In the genomic region with DNA sequence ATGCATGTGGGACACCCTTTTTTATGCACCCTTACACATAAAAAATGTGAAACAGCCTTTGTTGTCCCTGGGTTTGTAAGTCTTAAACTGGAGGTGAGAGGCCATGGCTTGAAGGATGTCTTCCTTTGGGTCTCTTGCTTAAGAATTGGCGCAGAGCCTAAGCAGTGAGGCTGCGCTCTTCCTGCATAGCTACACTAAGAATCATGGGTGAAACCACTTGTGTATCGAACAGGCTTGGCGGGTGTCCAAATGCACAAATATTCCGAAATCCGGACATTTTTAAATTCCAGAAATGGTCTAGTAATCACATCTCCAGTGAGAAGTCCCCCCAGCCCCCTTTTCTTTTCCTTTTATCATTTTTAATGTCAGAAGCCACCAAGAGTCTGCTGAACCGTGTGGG, we compare ENCODE assay signal across 38 mouse cellular contexts. TPM values are rescaled to one million over a fixed set of nuclear protein-coding genes. Genes with fewer than 3 reads are reported as not detected.
DNase-seq lines count a peak whose midpoint lies in the region; ATAC-seq and TF ChIP-seq lines count a peak whose summit lies in the region.
"Had no signal": no experiment of that assay in that cellular context is flagged by ENCODE, and none has a peak within 500 bp of the region (broad histone marks: within the 10 kb centered on the region; RNA-seq: fewer than 3 reads in every experiment).

No protein-coding gene starts in this region.

- no peaks in the 10 kb centered on the region for H3K27me3 ChIP-seq in kidney, postnatal 0 days (ENCODE audit: insufficient read depth, low read length)
- H3K27me3 ChIP-seq in kidney, embryonic 16.5 days (ENCODE audit: insufficient read depth, low read length): no peaks in the 10 kb centered on the region
- no peaks in the 10 kb centered on the region for H3K27me3 ChIP-seq in lung, embryonic 14.5 days (ENCODE audit: insufficient read depth, low read length)
- H3K27me3 ChIP-seq in liver, embryonic 12.5 days (replicated peaks): no peaks in the 10 kb centered on the region
- H3K27me3 ChIP-seq: forebrain, embryonic 15.5 days; hindbrain, embryonic 15.5 days; limb, embryonic 13.5 days; midbrain, embryonic 12.5 days; neural tube, embryonic 12.5 days; Patski had no signal

- ATAC-seq in kidney, postnatal 0 days (replicated peaks; ENCODE audit: low FRiP score, low read depth): no peak
- no peak for ATAC-seq in kidney, embryonic 16.5 days (ENCODE audit: low FRiP score, low TSS enrichment)
- ATAC-seq in lung, embryonic 14.5 days (ENCODE audit: insufficient read depth): no peak
- ATAC-seq in liver, embryonic 12.5 days: no peak
- ATAC-seq: forebrain, embryonic 15.5 days; liver, postnatal 0 days; Patski had no signal

- H3K9me3 ChIP-seq in kidney, postnatal 0 days (replicated peaks; ENCODE audit: low read length): no peaks in the 10 kb centered on the region
- H3K9me3 ChIP-seq in kidney, embryonic 16.5 days (ENCODE audit: low read length): no peaks in the 10 kb centered on the region
- no peaks in the 10 kb centered on the region for H3K9me3 ChIP-seq in lung, embryonic 14.5 days (ENCODE audit: low read depth, low read length)
- no peaks in the 10 kb centered on the region for H3K9me3 ChIP-seq in liver, embryonic 12.5 days (replicated peaks)
- H3K9me3 ChIP-seq: forebrain, embryonic 10.5 days; forebrain, embryonic 15.5 days; hindbrain, embryonic 10.5 days; hindbrain, embryonic 15.5 days; limb, embryonic 13.5 days; megakaryocyte, embryonic 14.5 days; midbrain, embryonic 12.5 days; neural tube, embryonic 12.5 days had no signal

- H3K4me2 ChIP-seq in kidney, postnatal 0 days (ENCODE audit: low read length): no peak overlapping the region
- H3K4me2 ChIP-seq in kidney, embryonic 16.5 days (replicated peaks; ENCODE audit: low read depth, low read length): no peak overlapping the region
- H3K4me2 ChIP-seq in lung, embryonic 14.5 days: no peak overlapping the region
- no peak overlapping the region for H3K4me2 ChIP-seq in liver, embryonic 12.5 days
- H3K4me2 ChIP-seq: forebrain, embryonic 15.5 days; hindbrain, embryonic 15.5 days; limb, embryonic 13.5 days; liver, embryonic 11.5 days; midbrain, embryonic 12.5 days; neural tube, embryonic 12.5 days had no signal

- 60% methylated on average over 7 of the region's 7 CpGs for WGBS in kidney, postnatal 0 days
- 66% methylated on average over 7 of the region's 7 CpGs for WGBS in kidney, embryonic 16.5 days
- 37% methylated on average over 7 of the region's 7 CpGs for WGBS in lung, embryonic 14.5 days
- WGBS in liver, embryonic 12.5 days (ENCODE audit: insufficient replicate concordance): 74% methylated on average over 7 of the region's 7 CpGs

- H3K4me3 ChIP-seq in kidney, postnatal 0 days (replicated peaks; ENCODE audit: low read depth, low read length): no peak overlapping the region
- H3K4me3 ChIP-seq in kidney, embryonic 16.5 days (ENCODE audit: low read length): no peak overlapping the region
- no peak overlapping the region for H3K4me3 ChIP-seq in lung, embryonic 14.5 days (ENCODE audit: low read depth, low read length)
- H3K4me3 ChIP-seq in liver, embryonic 12.5 days: no peak overlapping the region
- H3K4me3 ChIP-seq: forebrain, embryonic 10.5 days; forebrain, embryonic 15.5 days; hindbrain, embryonic 10.5 days; hindbrain, embryonic 15.5 days; limb, embryonic 13.5 days; megakaryocyte, embryonic 14.5 days; midbrain, embryonic 12.5 days; myocyte; neural tube, embryonic 12.5 days had no signal

- peaks cover 7% of the 10 kb centered on the region; the same call in 1 of the 2 replicates for H3K4me1 ChIP-seq in kidney, postnatal 0 days (replicated peaks; ENCODE audit: insufficient read depth, low read length)
- peaks cover 8% of the 10 kb centered on the region for H3K4me1 ChIP-seq in kidney, embryonic 16.5 days (ENCODE audit: insufficient read depth, low read length)
- H3K4me1 ChIP-seq in lung, embryonic 14.5 days (ENCODE audit: insufficient read depth): no peaks in the 10 kb centered on the region
- no peaks in the 10 kb centered on the region for H3K4me1 ChIP-seq in liver, embryonic 12.5 days

- peak; percentile 15 for DNase-seq in adrenal gland, postnatal 10 days
- DNase-seq in adrenal gland, adult 8-10 months: no peak
- DNase-seq in kidney, postnatal 0 days (ENCODE audit: low spot score): peak; percentile 40
- peak; percentile 73 for DNase-seq in lung, embryonic 14.5 days
- no peak for DNase-seq in lung, postnatal 4 days
- DNase-seq: cerebellum, adult 8-10 months; cerebellum, postnatal 25 days; gastrocnemius, postnatal 36 days; heart, postnatal 14 days; liver, postnatal 0 days; spleen, adult 18-20 months; thymus, postnatal 14 days had no signal

- no peak for TF ChIP-seq CTCF in kidney, postnatal 0 days (IDR thresholded peaks at IDR 0.05; ENCODE audit: low read depth)
- TF ChIP-seq CTCF in lung, embryonic 14.5 days (IDR thresholded peaks at IDR 0.05; ENCODE audit: low read depth): no peak

- H3K27ac ChIP-seq in kidney, postnatal 0 days: no peak overlapping the region
- H3K27ac ChIP-seq in kidney, embryonic 16.5 days (ENCODE audit: low read length): no peak overlapping the region
- H3K27ac ChIP-seq in lung, embryonic 14.5 days (ENCODE audit: low read depth): no peak overlapping the region
- H3K27ac ChIP-seq in liver, embryonic 12.5 days: no peak overlapping the region
- H3K27ac ChIP-seq: forebrain, embryonic 10.5 days; forebrain, embryonic 15.5 days; hindbrain, embryonic 10.5 days; hindbrain, embryonic 15.5 days; limb, embryonic 13.5 days; midbrain, embryonic 12.5 days; neural tube, embryonic 12.5 days had no signal

- H3K36me3 ChIP-seq in kidney, postnatal 0 days (ENCODE audit: insufficient read depth, low read length): peaks cover 23% of the 10 kb centered on the region
- peaks cover 23% of the 10 kb centered on the region; the same call in 1 of the 2 replicates for H3K36me3 ChIP-seq in kidney, embryonic 16.5 days (ENCODE audit: insufficient read depth, low read length)
- H3K36me3 ChIP-seq in lung, embryonic 14.5 days (ENCODE audit: insufficient read depth): peaks cover 27% of the 10 kb centered on the region
- H3K36me3 ChIP-seq in liver, embryonic 12.5 days: peaks cover 25% of the 10 kb centered on the region
- H3K36me3 ChIP-seq: G1E had no signal

- no peak overlapping the region for H3K9ac ChIP-seq in kidney, postnatal 0 days (ENCODE audit: low read depth, low read length)
- H3K9ac ChIP-seq in kidney, embryonic 16.5 days (replicated peaks; ENCODE audit: low read length): no peak overlapping the region
- no peak overlapping the region for H3K9ac ChIP-seq in lung, embryonic 14.5 days
- H3K9ac ChIP-seq in liver, embryonic 12.5 days: no peak overlapping the region
- H3K9ac ChIP-seq: forebrain, embryonic 15.5 days; hindbrain, embryonic 15.5 days; limb, embryonic 13.5 days; liver, postnatal 0 days; midbrain, embryonic 12.5 days; neural tube, embryonic 12.5 days had no signal

RNA-seq across cellular contexts. Expression of gene Zfp354a, which starts 4.2 kb away (rescaled TPM):
- total RNA-seq in adrenal gland, postnatal 10 days (2021): 1 to 10 TPM; 4.5 to 5.8 TPM
- 10 to 100 TPM in 2 of 4 experiments, 1 to 10 TPM in 2; 5.7 to 12.4 (median 9.7) TPM for total RNA-seq in adrenal gland, adult 8-10 months (2022)
- 9.2 and 10.9 TPM in 2 replicates for polyA plus RNA-seq in kidney, postnatal 0 days (2015; fragmentation: Nextera tagmentation; extraction: Ambion mirVana)
- polyA plus RNA-seq in kidney, embryonic 16.5 days (2015; fragmentation: Nextera tagmentation; extraction: Ambion mirVana): 13.5 and 14.2 TPM in 2 replicates
- 7.8 and 8.4 TPM in 2 replicates for polyA plus RNA-seq in lung, embryonic 14.5 days (2014; fragmentation: Nextera tagmentation; extraction: Ambion mirVana)
- 1.8 and 2.4 TPM in 2 replicates for polyA plus RNA-seq in liver, embryonic 12.5 days (2016; fragmentation: Nextera tagmentation; extraction: Ambion mirVana)
- total RNA-seq: G1E had no signal
- polyA plus RNA-seq: G1E had no signal

RNA-seq across cellular contexts. Expression of gene Olfr1375, which starts 15.4 kb away (rescaled TPM):
- not detected for total RNA-seq in adrenal gland, postnatal 10 days (2021)
- total RNA-seq in adrenal gland, adult 8-10 months (2022): not detected
- polyA plus RNA-seq in kidney, postnatal 0 days (2015; fragmentation: Nextera tagmentation; extraction: Ambion mirVana): not detected in 2 replicates
- not detected in 2 replicates for polyA plus RNA-seq in kidney, embryonic 16.5 days (2015; fragmentation: Nextera tagmentation; extraction: Ambion mirVana)
- polyA plus RNA-seq in lung, embryonic 14.5 days (2014; fragmentation: Nextera tagmentation; extraction: Ambion mirVana): not detected in 2 replicates
- polyA plus RNA-seq in liver, embryonic 12.5 days (2016; fragmentation: Nextera tagmentation; extraction: Ambion mirVana): not detected in 2 replicates
- total RNA-seq: G1E; gastrocnemius, adult 18-20 months; gastrocnemius, postnatal 36 days; heart, postnatal 14 days; layer of hippocampus, adult 8-10 months; layer of hippocampus, postnatal 25 days; left cerebral cortex, adult 8-10 months; left cerebral cortex, postnatal 36 days; midbrain, postnatal 0 days had no signal
- polyA plus RNA-seq: embryonic facial prominence, embryonic 11.5 days; forebrain, embryonic 10.5 days; forebrain, embryonic 15.5 days; frontal cortex, adult 2 months; G1E; heart, embryonic 14.5 days; hindbrain, embryonic 10.5 days; hindbrain, embryonic 15.5 days; intestine, embryonic 14.5 days; limb, embryonic 13.5 days; liver, embryonic 11.5 days; liver, postnatal 0 days; midbrain, embryonic 12.5 days; midbrain, postnatal 0 days; myocyte; neural tube, embryonic 12.5 days; Patski; stomach, embryonic 16.5 days; urinary bladder, adult 2 months had no signal

RNA-seq across cellular contexts. Expression of gene Olfr54, which starts 49.2 kb away (rescaled TPM):
- under 1 TPM; 0.09 to 0.33 TPM for total RNA-seq in adrenal gland, postnatal 10 days (2021)
- under 1 TPM; 0.15 to 0.91 (median 0.39) TPM for total RNA-seq in adrenal gland, adult 8-10 months (2022)
- not detected in 2 replicates for polyA plus RNA-seq in kidney, postnatal 0 days (2015; fragmentation: Nextera tagmentation; extraction: Ambion mirVana)
- not detected in 2 replicates for polyA plus RNA-seq in kidney, embryonic 16.5 days (2015; fragmentation: Nextera tagmentation; extraction: Ambion mirVana)
- not detected in 2 replicates for polyA plus RNA-seq in lung, embryonic 14.5 days (2014; fragmentation: Nextera tagmentation; extraction: Ambion mirVana)
- polyA plus RNA-seq in liver, embryonic 12.5 days (2016; fragmentation: Nextera tagmentation; extraction: Ambion mirVana): not detected in 2 replicates
- total RNA-seq: gastrocnemius, adult 18-20 months; gastrocnemius, postnatal 36 days; heart, postnatal 14 days; layer of hippocampus, adult 8-10 months; layer of hippocampus, postnatal 25 days; left cerebral cortex, adult 8-10 months; left cerebral cortex, postnatal 36 days; midbrain, postnatal 0 days had no signal
- polyA plus RNA-seq: embryonic facial prominence, embryonic 11.5 days; forebrain, embryonic 15.5 days; frontal cortex, adult 2 months; G1E; heart, embryonic 14.5 days; hindbrain, embryonic 10.5 days; hindbrain, embryonic 15.5 days; intestine, embryonic 14.5 days; limb, embryonic 13.5 days; liver, embryonic 11.5 days; liver, postnatal 0 days; midbrain, embryonic 12.5 days; midbrain, postnatal 0 days; myocyte; neural tube, embryonic 12.5 days; Patski; stomach, embryonic 16.5 days; urinary bladder, adult 2 months had no signal

RNA-seq across cellular contexts. Expression of gene Olfr51, which starts 59.9 kb away (rescaled TPM):
- not detected for total RNA-seq in adrenal gland, postnatal 10 days (2021)
- not detected for total RNA-seq in adrenal gland, adult 8-10 months (2022)
- polyA plus RNA-seq in kidney, postnatal 0 days (2015; fragmentation: Nextera tagmentation; extraction: Ambion mirVana): not detected in 2 replicates
- polyA plus RNA-seq in kidney, embryonic 16.5 days (2015; fragmentation: Nextera tagmentation; extraction: Ambion mirVana): not detected in 2 replicates
- polyA plus RNA-seq in lung, embryonic 14.5 days (2014; fragmentation: Nextera tagmentation; extraction: Ambion mirVana): not detected in 2 replicates
- polyA plus RNA-seq in liver, embryonic 12.5 days (2016; fragmentation: Nextera tagmentation; extraction: Ambion mirVana): not detected in 2 replicates
- total RNA-seq: gastrocnemius, adult 18-20 months; gastrocnemius, postnatal 36 days; heart, postnatal 14 days; layer of hippocampus, adult 8-10 months; layer of hippocampus, postnatal 25 days; left cerebral cortex, adult 8-10 months; left cerebral cortex, postnatal 36 days; midbrain, postnatal 0 days had no signal
- polyA plus RNA-seq: embryonic facial prominence, embryonic 11.5 days; forebrain, embryonic 10.5 days; forebrain, embryonic 15.5 days; frontal cortex, adult 2 months; G1E; heart, embryonic 14.5 days; hindbrain, embryonic 10.5 days; hindbrain, embryonic 15.5 days; intestine, embryonic 14.5 days; limb, embryonic 13.5 days; liver, embryonic 11.5 days; liver, postnatal 0 days; midbrain, embryonic 12.5 days; midbrain, postnatal 0 days; myocyte; neural tube, embryonic 12.5 days; Patski; stomach, embryonic 16.5 days; urinary bladder, adult 2 months had no signal

Comparison
In these comparisons a context has a peak if more than half of its experiments do, and no peak if none do; other contexts are left out.
1. DNase-seq: peak in adrenal gland, postnatal 10 days (single experiment), kidney, postnatal 0 days (single experiment) and lung, embryonic 14.5 days (single experiment); none in adrenal gland, adult 8-10 months (single experiment) and lung, postnatal 4 days (0 of 2).